Mouse (Mus musculus) Patski (cell line): Measurements from ENCODE around the gene Zc3h7b. TPM values are rescaled to one million over a fixed set of nuclear protein-coding genes. Genes with fewer than 3 reads are reported as not detected.
"Not testable (repeated sequence)": the region's sequence is repeated elsewhere in the genome, so short reads cannot be mapped to it uniquely, and the experiment has no call there.

ENCODE experiments used
- ATAC-seq: fragments of 100-300 bp; one replicate; pipeline ENCODE4 v1.8.0; 2021
- CTCF ChIA-PET: fragments of 350-600 bp; sonication (Branson Sonifier 250); formaldehyde crosslinking; loops from one replicate; lab custom pipeline; 2022; ENCODE audit warnings: inconsistent platforms; lab: Charles Lee
- POLR2A ChIA-PET: fragments of 350-600 bp; sonication (Branson Sonifier 250); formaldehyde crosslinking; loops from one replicate; lab custom pipeline; 2022; ENCODE audit warnings: antibody characterized with exemption, inconsistent platforms; lab: Charles Lee
- DNase-seq: peaks from one replicate; pipeline ENCODE4 v3.0.0-alpha.2; 2011; ENCODE audit warnings: low read depth, low spot score
- H3K27me3 ChIP-seq: fragments of 371-371 bp; one replicate; pipeline ENCODE4 v1.5.1; 2021
- CTCF ChIP-seq: fragments of 100-300 bp; IDR thresholded peaks from one replicate; pipeline ENCODE4 v1.5.1; 2021
- in situ Hi-C: fragments of 300-500 bp; cut with MboI; formaldehyde crosslinking; loops from 3 replicates; pipeline ENCODE4 v1.11.1; 2018; ENCODE audit warnings: low pct_unique_long_range_greater_than_20kb, mixed read lengths
- polyA plus RNA-seq: library from polyadenylated mRNA; unstranded; gene quantifications from one replicate; pipeline ENCODE4 v1.2.3, GENCODE M21; 2021

Zc3h7b gene
- polyA plus RNA-seq, 1 experiment from 2014 or later: 90.0 TPM

GRCm38 (mm10) chr15:81735075-81735474 lies 9.8 kb upstream of the Zc3h7b start:
- ATAC-seq (no peak), DNase-seq (no peak)
- CTCF ChIA-PET: no interaction called here
- in situ Hi-C loops: no loop called here
- no peaks in the 10 kb centered on the region for H3K27me3 ChIP-seq
- POLR2A ChIA-PET: no interaction called here
- TF ChIP-seq CTCF: no peak

DNA sequence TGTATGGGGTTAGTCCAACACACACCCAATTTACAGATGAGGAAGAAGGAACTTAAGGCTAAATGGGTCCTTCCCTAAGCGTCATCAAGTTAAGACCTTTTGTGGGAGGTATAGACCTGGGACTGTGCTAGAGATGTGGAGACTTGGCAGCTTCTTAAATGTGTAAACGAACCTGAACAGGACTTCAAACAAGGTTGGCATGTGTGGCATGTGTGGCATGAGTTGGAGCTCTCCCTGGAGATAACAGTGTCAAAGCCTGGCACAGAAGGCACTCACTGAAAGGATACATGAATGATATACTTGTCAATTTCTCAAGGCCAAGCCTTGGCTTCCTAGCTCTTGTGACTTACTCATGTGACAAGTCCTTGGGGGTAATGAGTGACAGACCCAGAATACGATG lies 5.6 kb upstream of the Zc3h7b start:
- no peak for ATAC-seq
- no peak for DNase-seq
- in situ Hi-C loops: no loop called here
- ChIA-PET POLR2A (interaction anchor here (0.6 kb wide), 1 partner anchor 31 kb away, joined by 6 read pairs; no protein-coding TSS in a partner anchor), CTCF (no interaction called here)
- H3K27me3 ChIP-seq: no peaks in the 10 kb centered on the region
- TF ChIP-seq CTCF: no peak

DNA sequence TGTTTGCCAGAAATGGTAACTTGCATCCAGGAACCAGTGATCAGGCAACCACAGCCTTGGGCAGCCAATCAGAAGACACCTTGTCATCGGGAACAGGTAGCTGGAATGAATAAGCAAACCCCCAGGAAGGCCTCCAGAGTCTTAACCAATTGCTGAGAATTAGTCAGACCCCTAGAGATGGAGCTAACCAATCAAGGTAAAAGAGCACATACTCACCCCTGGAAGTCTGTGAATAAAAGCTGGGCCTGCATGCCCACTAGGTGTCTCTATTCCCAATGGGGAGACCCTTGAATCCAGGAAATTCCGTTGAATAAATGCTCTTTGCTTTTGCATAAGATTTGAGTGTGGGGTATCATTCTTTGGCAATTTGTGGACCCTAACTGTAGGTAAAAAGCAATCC lies 4.9 kb upstream of the Zc3h7b start:
- POLR2A ChIA-PET: no interaction called here
- H3K27me3 ChIP-seq: no peaks in the 10 kb centered on the region
- CTCF ChIA-PET: no interaction called here
- ATAC-seq: no peak
- in situ Hi-C loops: no loop called here
- no peak for DNase-seq
- peak; percentile 53 for TF ChIP-seq CTCF

DNA sequence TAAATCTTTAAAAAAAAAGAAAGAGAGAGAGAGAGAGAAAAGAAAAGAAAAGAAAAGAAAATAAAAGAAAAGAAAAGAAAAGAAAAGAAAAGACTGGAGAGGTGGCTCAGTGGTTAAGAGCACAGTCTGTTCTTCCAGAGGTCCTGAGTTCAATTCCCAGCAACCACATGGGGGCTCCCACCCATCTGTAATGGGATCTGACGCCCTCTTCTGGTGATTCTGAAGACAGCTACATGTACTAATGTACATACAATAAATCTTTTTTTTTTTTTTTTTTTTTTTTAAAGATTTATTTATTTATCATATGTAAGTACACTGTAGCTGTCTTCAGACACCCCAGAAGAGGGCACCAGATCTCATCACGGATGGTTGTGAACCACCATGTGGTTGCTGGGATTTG lies 2.5 kb upstream of the Zc3h7b start:
- POLR2A ChIA-PET, H3K27me3 ChIP-seq, ATAC-seq, in situ Hi-C loops, DNase-seq: not testable (repeated sequence)
- peak; percentile 49 for TF ChIP-seq CTCF
- CTCF ChIA-PET: interaction anchor here (1.4 kb wide), 1 partner anchor 11 kb away, joined by 4 read pairs; no protein-coding TSS in a partner anchor

GRCm38 (mm10) chr15:81745601-81746114 lies 801 bp downstream of the Zc3h7b start:
- CTCF ChIA-PET: no interaction called here
- DNase-seq (no peak), ATAC-seq (peak; percentile 27)
- in situ Hi-C loops: no loop called here
- POLR2A ChIA-PET: interaction anchor here (0.9 kb wide), 1 partner anchor 65 kb away, joined by 3 read pairs; no protein-coding TSS in a partner anchor
- no peaks in the 10 kb centered on the region for H3K27me3 ChIP-seq
- no peak for TF ChIP-seq CTCF

DNA sequence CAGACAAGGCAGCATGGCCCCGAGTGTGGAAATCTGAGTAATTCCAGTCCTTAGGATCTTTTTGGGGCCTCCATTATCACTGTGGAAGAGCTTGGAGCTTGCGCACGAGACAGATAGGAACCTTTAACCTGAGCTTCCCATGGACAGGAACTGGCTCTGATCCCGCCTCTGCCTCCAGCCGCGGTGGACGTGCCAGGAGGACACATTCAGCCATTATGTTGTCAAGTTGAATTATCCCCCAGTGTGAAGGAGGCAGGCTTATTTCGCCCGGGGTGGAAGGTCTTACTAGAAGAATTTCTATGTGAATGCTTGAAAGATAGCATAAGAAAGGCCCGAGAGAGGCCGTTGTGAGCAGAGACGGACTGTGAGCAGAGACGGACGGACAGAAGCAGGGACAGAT lies 4.9 kb downstream of the Zc3h7b start:
- no peaks in the 10 kb centered on the region for H3K27me3 ChIP-seq
- in situ Hi-C loops: no loop called here
- ATAC-seq (no peak), DNase-seq (no peak)
- ChIA-PET CTCF (no interaction called here), POLR2A (no interaction called here)
- TF ChIP-seq CTCF: no peak

- ChIA-PET CTCF (interaction anchor here (1.1 kb wide), 1 partner anchor 11 kb away, joined by 4 read pairs; no protein-coding TSS in a partner anchor), POLR2A (no interaction called here)
- ATAC-seq: no peak
- no peak for DNase-seq
- TF ChIP-seq CTCF: no peak
- in situ Hi-C loops: no loop called here
- H3K27me3 ChIP-seq: no peaks in the 10 kb centered on the region
Measured at GRCm38 (mm10) chr15:81753669-81754068, 8.8 kb downstream of the Zc3h7b start.

DNA sequence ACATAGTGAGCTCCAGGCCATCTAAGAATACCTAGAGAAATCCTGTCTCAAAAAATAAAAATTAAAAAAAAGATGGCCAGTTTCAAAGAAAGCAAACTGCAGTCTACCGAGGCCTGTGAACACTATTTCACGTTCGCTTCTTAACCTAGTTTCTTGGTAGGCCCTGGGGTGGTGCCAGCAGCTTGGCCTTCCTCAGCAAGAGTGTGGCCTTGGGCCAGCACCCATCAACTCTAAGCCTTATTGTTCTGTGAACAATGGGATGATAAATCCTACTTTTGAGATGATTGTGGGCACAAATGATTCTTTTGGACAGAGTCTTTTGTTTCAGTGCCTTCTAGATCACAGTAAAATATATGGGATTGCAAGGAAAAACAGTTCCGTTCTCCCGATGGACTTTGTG lies 13.8 kb downstream of the Zc3h7b start:
- ChIA-PET CTCF (no interaction called here), POLR2A (no interaction called here)
- TF ChIP-seq CTCF: no peak
- DNase-seq: no peak
- ATAC-seq: no peak
- no peaks in the 10 kb centered on the region for H3K27me3 ChIP-seq
- in situ Hi-C loops: no loop called here

DNA sequence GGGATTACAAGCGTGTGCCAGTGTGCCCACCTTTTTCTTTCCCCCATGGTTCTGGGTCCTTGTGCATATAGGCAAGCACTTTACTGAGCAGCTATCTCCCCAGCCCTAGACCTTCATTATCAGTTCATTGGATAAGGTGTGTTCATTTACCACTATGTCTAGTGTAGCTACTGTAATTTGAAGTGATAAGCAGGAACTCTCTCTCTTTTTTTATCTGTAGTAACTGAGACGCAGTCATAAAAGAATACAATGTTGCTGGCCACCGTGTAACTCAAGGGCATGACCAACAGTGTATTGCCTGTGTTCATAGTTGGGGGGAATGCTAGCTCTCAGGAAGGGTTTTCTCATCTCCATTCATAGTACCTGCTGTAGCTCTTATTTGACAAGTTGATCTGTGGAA lies 14.7 kb downstream of the Zc3h7b start:
- no peak for TF ChIP-seq CTCF
- ATAC-seq (no peak), DNase-seq (no peak)
- in situ Hi-C loops: no loop called here
- ChIA-PET CTCF (no interaction called here), POLR2A (no interaction called here)
- no peaks in the 10 kb centered on the region for H3K27me3 ChIP-seq

- CTCF ChIA-PET: interaction anchor here (1.2 kb wide), 1 partner anchor 16 kb away, joined by 3 read pairs; no protein-coding TSS in a partner anchor
- in situ Hi-C loops: no loop called here
- DNase-seq (no peak), ATAC-seq (no peak)
- H3K27me3 ChIP-seq: no peaks in the 10 kb centered on the region
- POLR2A ChIA-PET: no interaction called here
- TF ChIP-seq CTCF: no peak
Measured at GRCm38 (mm10) chr15:81760361-81761079, 15.7 kb downstream of the Zc3h7b start.

GRCm38 (mm10) chr15:81761381-81761780 lies 16.5 kb downstream of the Zc3h7b start:
- DNase-seq (no peak), ATAC-seq (no peak)
- H3K27me3 ChIP-seq: no peaks in the 10 kb centered on the region
- in situ Hi-C loops: no loop called here
- ChIA-PET POLR2A (no interaction called here), CTCF (interaction anchor here (0.7 to 1.2 kb wide), 2 partner anchors 14 to 17 kb away, joined by 3 read pairs; no protein-coding TSS in a partner anchor)
- no peak for TF ChIP-seq CTCF
